Mouse (Mus musculus): ENCODE measurements around the gene Rab29. TPM values are rescaled to one million over a fixed set of nuclear protein-coding genes. Genes with fewer than 3 reads are reported as not detected.
A peak's percentile ranks its signal among the peaks of the same experiment; 100 is the strongest.

Rab29 gene
- polyA plus RNA-seq, 1 experiment from 2014 or later: 21.6 TPM

- no peak for ATAC-seq (ENCODE audit: low FRiP score, low TSS enrichment)
- 83% methylated on average over 11 of the region's 11 CpGs for WGBS
These were observed 42.4 kb upstream of the Rab29 start for GRCm38 (mm10) chr1:131824528-131825181.

GRCm38 (mm10) chr1:131827207-131827786 lies 39.7 kb upstream of the Rab29 start, which contains the start of gene Slc41a1:
TSS of gene Slc41a1 (plus strand) at chr1:131827493.
- Histone ChIP-seq H3K36me3 (ENCODE audit: control insufficient read depth, insufficient read depth, low read length) (no peaks in the 10 kb centered on the region; the same call in 1 of the 2 replicates), H3K4me3 (ENCODE audit: low read depth, low read length) (peak within 1 kb of the TSS; percentile 81), H3K4me2 (replicated peaks; ENCODE audit: low read depth) (peak within 1 kb of the TSS; percentile 88), H3K27me3 (ENCODE audit: control insufficient read depth, insufficient read depth, low read length) (no peaks in the 10 kb centered on the region), H3K27ac (replicated peaks) (peak within 1 kb of the TSS; percentile 86), H3K9ac (ENCODE audit: low read length) (peak within 1 kb of the TSS; percentile 81), H3K4me1 (replicated peaks; ENCODE audit: control insufficient read depth, insufficient read depth) (peaks cover 3% of the 10 kb centered on the region; the same call in 1 of the 2 replicates), H3K9me3 (ENCODE audit: control insufficient read depth, low read length) (no peaks in the 10 kb centered on the region)
- 5% methylated on average over 25 of the region's 25 CpGs for WGBS
- no peak for TF ChIP-seq CTCF (IDR thresholded peaks at IDR 0.05; ENCODE audit: low read depth)
- DNase-seq (ENCODE audit: low spot score): no peak
- peak; percentile 56 for ATAC-seq (ENCODE audit: low FRiP score, low TSS enrichment)

More at GRCm38 (mm10) chr1:131824528-131825181, 42.4 kb upstream of the Rab29 start:
- H3K4me2 ChIP-seq (replicated peaks; ENCODE audit: low read depth): no peak overlapping the region
- H3K27ac ChIP-seq (replicated peaks): no peak overlapping the region
- no peaks in the 10 kb centered on the region for H3K9me3 ChIP-seq (ENCODE audit: control insufficient read depth, low read length)
- no peak overlapping the region for H3K4me3 ChIP-seq (ENCODE audit: low read depth, low read length)
- no peak overlapping the region for H3K9ac ChIP-seq (ENCODE audit: low read length)
- H3K36me3 ChIP-seq (ENCODE audit: control insufficient read depth, insufficient read depth, low read length): no peaks in the 10 kb centered on the region
- H3K27me3 ChIP-seq (ENCODE audit: control insufficient read depth, insufficient read depth, low read length): no peaks in the 10 kb centered on the region
- no peak for DNase-seq (ENCODE audit: low spot score)
- peaks cover 3% of the 10 kb centered on the region; the same call in 1 of the 2 replicates for H3K4me1 ChIP-seq (replicated peaks; ENCODE audit: control insufficient read depth, insufficient read depth)
- TF ChIP-seq EP300 (optimal IDR thresholded peaks at IDR 0.05) (no peak), CTCF (IDR thresholded peaks at IDR 0.05; ENCODE audit: low read depth) (no peak)

GRCm38 (mm10) chr1:131827787-131828258 lies 39.2 kb upstream of the Rab29 start:
- H3K27me3 ChIP-seq (ENCODE audit: control insufficient read depth, insufficient read depth, low read length): no peaks in the 10 kb centered on the region
- H3K9me3 ChIP-seq (ENCODE audit: control insufficient read depth, low read length): no peaks in the 10 kb centered on the region
- DNase-seq (ENCODE audit: low spot score) (peak; percentile 97), ATAC-seq (ENCODE audit: low FRiP score, low TSS enrichment) (peak; percentile 96)
- TF ChIP-seq EP300 (optimal IDR thresholded peaks at IDR 0.05) (no peak), CTCF (IDR thresholded peaks at IDR 0.05; ENCODE audit: low read depth) (no peak)
- WGBS: 0% methylated on average over 36 of the region's 36 CpGs
- H3K36me3 ChIP-seq (ENCODE audit: control insufficient read depth, insufficient read depth, low read length): no peaks in the 10 kb centered on the region; the same call in 1 of the 2 replicates
- H3K27ac ChIP-seq (replicated peaks): peak overlapping the region; percentile 86
- H3K4me1 ChIP-seq (replicated peaks; ENCODE audit: control insufficient read depth, insufficient read depth): peaks cover 3% of the 10 kb centered on the region; the same call in 1 of the 2 replicates
- peak overlapping the region; percentile 81 for H3K4me3 ChIP-seq (ENCODE audit: low read depth, low read length)
- peak overlapping the region; percentile 88 for H3K4me2 ChIP-seq (replicated peaks; ENCODE audit: low read depth)
- H3K9ac ChIP-seq (ENCODE audit: low read length): peak overlapping the region; percentile 81

- H3K27me3 ChIP-seq (ENCODE audit: control insufficient read depth, insufficient read depth, low read length): no peaks in the 10 kb centered on the region
- no peaks in the 10 kb centered on the region; the same call in 1 of the 2 replicates for H3K36me3 ChIP-seq (ENCODE audit: control insufficient read depth, insufficient read depth, low read length)
- ATAC-seq (ENCODE audit: low FRiP score, low TSS enrichment): peak; percentile 62
- no peak for DNase-seq (ENCODE audit: low spot score)
- peak overlapping the region; percentile 81 for H3K9ac ChIP-seq (ENCODE audit: low read length)
- H3K4me1 ChIP-seq (replicated peaks; ENCODE audit: control insufficient read depth, insufficient read depth): peaks cover 3% of the 10 kb centered on the region; the same call in 1 of the 2 replicates
- 3% methylated on average over 16 of the region's 22 CpGs for WGBS
- no peak for TF ChIP-seq EP300 (optimal IDR thresholded peaks at IDR 0.05)
- TF ChIP-seq CTCF (IDR thresholded peaks at IDR 0.05; ENCODE audit: low read depth): no peak
- peak overlapping the region; percentile 88 for H3K4me2 ChIP-seq (replicated peaks; ENCODE audit: low read depth)
- H3K27ac ChIP-seq (replicated peaks): peak overlapping the region; percentile 86
- peak overlapping the region; percentile 81 for H3K4me3 ChIP-seq (ENCODE audit: low read depth, low read length)
- no peaks in the 10 kb centered on the region for H3K9me3 ChIP-seq (ENCODE audit: control insufficient read depth, low read length)
These were observed 38.5 kb upstream of the Rab29 start for GRCm38 (mm10) chr1:131828297-131829126.

DNA sequence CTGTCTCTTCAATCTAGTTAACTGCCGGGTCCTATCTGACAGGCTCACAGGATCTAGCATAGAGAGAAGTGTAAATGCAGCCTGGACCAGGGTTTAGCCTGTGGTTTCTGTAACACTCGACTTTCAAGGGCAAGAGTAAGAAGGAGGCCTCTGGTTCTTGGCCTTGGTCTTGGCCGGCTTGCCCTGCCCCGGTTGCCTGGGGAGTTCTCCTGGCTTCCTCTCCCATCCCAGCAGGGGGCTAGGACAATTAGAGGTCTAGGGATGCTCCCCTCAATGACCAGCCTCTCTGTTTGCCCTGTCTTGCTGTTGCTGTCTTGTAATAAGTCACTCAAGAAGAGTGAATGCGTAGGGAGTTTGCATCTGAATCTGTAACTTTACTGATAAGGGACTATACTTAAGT lies 37.7 kb upstream of the Rab29 start:
- TF ChIP-seq CTCF (IDR thresholded peaks at IDR 0.05; ENCODE audit: low read depth) (no peak), EP300 (optimal IDR thresholded peaks at IDR 0.05) (no peak)
- H3K4me3 ChIP-seq (ENCODE audit: low read depth, low read length): 0 out of 2 replicates have a peak overlapping the region, but pooled peaks have one; percentile 81
- H3K4me2 ChIP-seq (replicated peaks; ENCODE audit: low read depth): peak overlapping the region; percentile 88
- no peaks in the 10 kb centered on the region; the same call in 1 of the 2 replicates for H3K36me3 ChIP-seq (ENCODE audit: control insufficient read depth, insufficient read depth, low read length)
- ATAC-seq (ENCODE audit: low FRiP score, low TSS enrichment) (no peak), DNase-seq (ENCODE audit: low spot score) (no peak)
- peak overlapping the region; percentile 52; the same call in 1 of the 2 replicates for H3K9ac ChIP-seq (ENCODE audit: low read length)
- no peaks in the 10 kb centered on the region for H3K9me3 ChIP-seq (ENCODE audit: control insufficient read depth, low read length)
- no peak overlapping the region for H3K27ac ChIP-seq (replicated peaks)
- H3K4me1 ChIP-seq (replicated peaks; ENCODE audit: control insufficient read depth, insufficient read depth): peaks cover 3% of the 10 kb centered on the region; the same call in 1 of the 2 replicates
- 50% methylated on average over 5 of the region's 5 CpGs for WGBS
- no peaks in the 10 kb centered on the region for H3K27me3 ChIP-seq (ENCODE audit: control insufficient read depth, insufficient read depth, low read length)

Data from stomach, postnatal 0 days (tissue).